ENCODE assay signal across 8 mouse cellular contexts in the genomic region with DNA sequence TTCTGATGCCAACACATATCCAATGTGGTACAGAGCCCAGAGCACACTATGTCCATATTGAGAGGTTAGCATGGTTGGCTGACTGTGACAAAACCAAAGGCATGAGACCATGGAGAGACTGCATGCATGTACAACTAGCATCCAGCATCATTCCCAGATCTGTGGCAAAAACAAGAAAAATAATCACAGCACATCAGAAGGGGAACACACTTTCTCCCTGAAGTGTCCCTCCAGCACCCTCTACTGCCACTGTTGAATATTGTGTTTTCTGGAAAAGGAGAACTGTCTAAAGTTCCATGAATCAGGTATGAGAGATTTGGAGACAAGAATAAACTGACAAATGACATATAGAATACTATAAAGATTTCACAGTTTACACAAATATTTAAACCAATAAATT.
DNase-seq lines count a peak whose midpoint lies in the region; ATAC-seq lines count a peak whose summit lies in the region.

No protein-coding gene starts in this region.

- H3K9ac ChIP-seq in heart, embryonic 14.5 days (ENCODE audit: low read length), result no peak overlapping the region

- H3K27ac ChIP-seq in heart, embryonic 14.5 days (replicated peaks in 1 of 2; ENCODE audit: control insufficient read depth in 1 of 2, insufficient read depth in 1 of 2, low read depth in 2 of 2, low read length in 2 of 2), result peak overlapping the region; percentile 23 to 61; a peak in 1 of 4 replicates

- ATAC-seq in heart, embryonic 14.5 days (ENCODE audit: insufficient number of reproducible peaks, insufficient read depth, low FRiP score, low read depth), result no peak

- intact Hi-C loops in heart, postnatal 10 days (cut with DNase I), result loop anchor here (10.0 kb wide), 2 partner anchors 70 to 480 kb away; no protein-coding TSS in a partner anchor

- H3K27me3 ChIP-seq in heart, embryonic 14.5 days (ENCODE audit: control insufficient read depth, insufficient read depth, low read length), result no peaks in the 10 kb centered on the region

- no peak overlapping the region for H3K4me2 ChIP-seq in heart, embryonic 14.5 days (ENCODE audit: low read length)

- no peak overlapping the region for H3K4me3 ChIP-seq in heart, embryonic 14.5 days (ENCODE audit: control insufficient read depth in 1 of 2, insufficient read depth in 1 of 2, low read depth in 1 of 2, low read length in 2 of 2)

- DNase-seq in heart, adult 11 months, result no peak
- peak; percentile 19 to 50 for DNase-seq in right cerebral cortex, adult 2 months (ENCODE audit: low spot score in 2 of 2)
- no peak for DNase-seq in right cerebral cortex, postnatal 25 days
- peak; percentile 23 to 43 for DNase-seq in heart, postnatal 10 days
- peak; percentile 30 for DNase-seq in retina, postnatal 1 day
- DNase-seq in urinary bladder, adult 2 months (ENCODE audit: low spot score), result no peak
- no peak for DNase-seq in adrenal gland, adult 18-20 months (ENCODE audit: low spot score in 2 of 2)

- H3K9me3 ChIP-seq in heart, embryonic 14.5 days (ENCODE audit: control insufficient read depth, low read length), result no peaks in the 10 kb centered on the region

- 0 out of 2 replicates have a peak, but pooled peaks cover 3% of the 10 kb centered on the region for H3K36me3 ChIP-seq in heart, embryonic 14.5 days (ENCODE audit: control insufficient read depth, insufficient read depth, low read length)

- peaks cover 4 to 15% of the 10 kb centered on the region in 2 experiments; a peak in 3 of 4 replicates for H3K4me1 ChIP-seq in heart, embryonic 14.5 days (ENCODE audit: control insufficient read depth in 2 of 2, insufficient read depth in 2 of 2, low read length in 2 of 2)

Comparison
In these comparisons a context has a peak if more than half of its experiments do, and no peak if none do; other contexts are left out.
1. DNase-seq: peak in right cerebral cortex, adult 2 months (2 of 2), heart, postnatal 10 days (2 of 2) and retina, postnatal 1 day (single experiment); none in heart, adult 11 months (single experiment), right cerebral cortex, postnatal 25 days (single experiment), urinary bladder, adult 2 months (single experiment) and adrenal gland, adult 18-20 months (0 of 2).